Mouse (Mus musculus) gonadal fat pad, adult 2 months (tissue): ENCODE measurements around the gene Vmn1r17. TPM values are rescaled to one million over a fixed set of nuclear protein-coding genes. Genes with fewer than 3 reads are reported as not detected.
"Not testable (repeated sequence)": the region's sequence is repeated elsewhere in the genome, so short reads cannot be mapped to it uniquely, and the experiment has no call there.

ENCODE experiments used
- DNase-seq: peaks from one replicate; pipeline ENCODE4 v3.0.0-alpha.2; 2012; ENCODE audit warnings: low read depth
- polyA plus RNA-seq: library from polyadenylated mRNA; depleted of rRNA; stranded (reverse); fragments of >200 nt; gene quantifications from 2 replicates; pipeline ENCODE4 v1.2.3, GENCODE M21; 2012; rRNA removed

Gene Vmn1r17
- not detected in 2 replicates for polyA plus RNA-seq

DNA sequence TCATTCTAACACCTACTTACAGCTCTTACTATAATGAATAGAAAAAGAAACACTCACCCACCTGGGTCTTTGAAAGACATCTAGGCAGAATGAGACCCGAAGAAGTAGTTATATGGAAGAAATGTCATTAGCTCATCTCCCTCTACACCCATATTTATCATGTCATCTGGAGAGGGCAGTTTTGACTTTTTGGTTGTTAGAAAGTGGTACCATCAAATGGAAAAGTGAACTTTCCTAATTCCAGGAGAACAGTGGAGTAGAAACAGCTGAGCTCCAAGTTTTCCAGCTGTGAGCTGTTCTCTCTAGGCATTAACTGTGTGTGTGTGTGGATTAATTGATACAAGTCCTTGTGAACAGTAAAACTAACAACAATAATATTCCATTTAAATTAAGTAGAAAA, at the start of gene Vmn1r17:
TSS of gene Vmn1r17 (minus strand) at position 101 of the 400 bp plus-strand sequence.
- no peak for DNase-seq

DNA sequence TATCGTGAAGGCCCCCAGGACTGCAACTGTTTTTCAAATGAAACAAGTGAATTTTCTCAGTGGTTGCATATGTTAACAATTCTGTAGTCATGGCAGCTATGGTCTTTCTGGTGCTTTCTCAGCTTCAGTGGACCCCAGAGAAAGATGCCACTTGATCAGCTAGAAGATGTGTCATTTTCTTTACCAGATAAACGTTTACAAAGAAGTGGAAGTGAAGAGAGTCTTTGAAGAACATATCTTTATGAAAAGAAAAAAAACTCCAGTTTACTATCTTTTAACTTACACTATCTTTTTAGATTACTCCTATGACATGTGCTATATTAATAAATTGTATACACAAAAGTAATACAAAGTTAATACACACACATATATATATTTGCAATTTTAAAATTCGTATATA, 40.0 kb upstream of the Vmn1r17 start, which contains the start of gene Vmn1r19:
TSS of gene Vmn1r19 (plus strand) at position 301 of the 400 bp plus-strand sequence.
- not testable (repeated sequence) for DNase-seq

GRCm38 (mm10) chr6:57395683-57396082, 32.2 kb upstream of the Vmn1r17 start, which contains the start of gene Vmn1r18:
Vmn1r18 (minus strand) TSS chr6:57395783.
- no peak for DNase-seq

DNA sequence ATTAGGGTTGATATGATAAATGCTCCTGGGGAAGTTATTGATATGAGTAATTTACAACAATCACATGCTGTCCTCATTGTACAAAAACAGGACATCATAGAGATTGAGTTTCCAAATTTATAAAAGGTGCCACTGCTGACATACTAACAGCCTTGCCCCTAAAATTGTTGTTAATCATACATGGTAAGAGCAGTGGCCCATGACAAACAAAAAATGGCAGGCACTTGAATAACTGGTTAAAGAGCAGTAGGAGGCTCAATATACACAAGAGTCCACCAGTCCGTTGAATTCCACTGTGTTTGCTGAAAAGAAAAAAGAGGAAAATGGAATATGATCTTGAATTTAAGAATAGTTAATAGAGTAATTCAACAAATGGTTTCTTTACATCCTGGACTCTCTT, 4.0 kb upstream of the Vmn1r17 start:
- DNase-seq: no peak

DNA sequence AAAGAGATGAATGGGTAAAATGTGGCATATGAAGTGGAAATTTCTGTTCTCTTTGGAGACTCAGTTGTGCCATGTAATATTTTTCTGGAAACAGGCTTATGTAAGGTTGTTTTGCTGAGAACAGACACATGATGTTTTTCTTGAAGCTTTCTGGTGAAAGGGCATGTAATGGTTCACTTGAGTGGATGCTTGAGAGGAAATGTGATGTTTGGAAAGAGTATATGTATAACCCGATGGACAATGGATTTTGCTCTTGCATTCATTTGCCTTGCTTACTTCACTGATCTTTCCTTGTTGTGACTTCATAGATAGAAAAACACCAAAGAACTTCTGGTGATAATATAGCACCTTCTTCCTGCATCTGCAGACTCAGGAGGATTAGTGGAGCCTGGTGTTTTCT, 2.3 kb upstream of the Vmn1r17 start:
- DNase-seq: not testable (repeated sequence)

DNA sequence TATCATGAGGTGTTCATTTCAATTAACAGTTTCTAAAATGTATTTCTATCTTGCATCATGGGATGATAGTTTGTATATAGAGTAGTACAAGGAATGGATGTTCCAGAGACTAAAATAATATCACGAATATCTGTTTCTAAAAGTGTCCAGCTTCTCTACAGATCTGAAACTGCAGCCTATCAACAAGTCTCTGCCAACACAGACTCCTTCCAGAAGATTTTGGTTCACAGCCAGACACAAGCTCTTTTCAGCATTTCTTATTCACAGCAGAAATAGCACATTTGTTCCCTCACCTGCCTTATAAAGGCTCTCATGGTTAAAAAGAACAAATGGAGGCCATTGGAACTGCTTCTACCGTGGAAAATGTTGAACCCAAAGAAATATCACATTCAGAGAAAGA, 6.7 kb downstream of the Vmn1r17 start:
- DNase-seq: no peak

DNA sequence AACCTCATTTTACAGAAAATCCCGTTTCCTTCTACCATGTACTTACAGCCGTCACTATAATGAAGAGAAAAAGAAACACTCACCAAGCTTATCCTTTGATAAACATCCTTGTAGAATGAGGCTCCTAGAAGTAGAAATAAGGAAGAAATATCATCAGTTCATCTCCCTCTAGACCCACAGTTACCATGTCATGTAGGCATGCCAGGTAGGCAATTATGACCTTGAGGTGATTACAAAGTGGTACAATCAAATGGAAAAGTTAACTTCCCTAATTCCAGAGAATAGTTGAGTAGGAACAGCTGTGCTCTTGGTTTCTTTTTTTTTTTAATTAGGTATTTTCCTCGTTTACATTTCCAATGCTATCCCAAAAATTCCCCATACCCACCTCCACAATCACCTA, 34.1 kb downstream of the Vmn1r17 start, which contains the start of gene Vmn1r16:
TSS of gene Vmn1r16 (minus strand) at position 101 of the 400 bp plus-strand sequence.
- no peak for DNase-seq

- DNase-seq: no peak
These were observed 37.4 kb downstream of the Vmn1r17 start for GRCm38 (mm10) chr6:57326176-57326575.

Other genes with a start within 250 kb of the Vmn1r17 start
- gene Vmn1r11, start 230.3 kb downstream of the Vmn1r17 start, polyA plus RNA-seq: not detected in 2 replicates
- not detected in 2 replicates for gene Vmn1r12, start 206.8 kb downstream of the Vmn1r17 start, polyA plus RNA-seq
- not detected in 2 replicates for gene Vmn1r13, start 160.4 kb downstream of the Vmn1r17 start, polyA plus RNA-seq
- gene Vmn1r14, start 132.0 kb downstream of the Vmn1r17 start, polyA plus RNA-seq: not detected in 2 replicates
- gene Vmn1r15, start 105.8 kb downstream of the Vmn1r17 start, polyA plus RNA-seq: not detected in 2 replicates
- gene Vmn1r16, start 34.2 kb downstream of the Vmn1r17 start, polyA plus RNA-seq: not detected in 2 replicates
- gene Vmn1r18, start 32.1 kb upstream of the Vmn1r17 start, polyA plus RNA-seq: not detected in 2 replicates
- not detected in 2 replicates for gene Vmn1r19, start 40.1 kb upstream of the Vmn1r17 start, polyA plus RNA-seq
- not detected in 2 replicates for gene Vmn1r20, start 65.2 kb upstream of the Vmn1r17 start, polyA plus RNA-seq
- gene Ppm1k, start 171.7 kb upstream of the Vmn1r17 start, polyA plus RNA-seq: 2.2 and 3.1 TPM in 2 replicates
- gene Herc6, start 217.3 kb upstream of the Vmn1r17 start, polyA plus RNA-seq: 4.0 and 5.9 TPM in 2 replicates